Mouse (Mus musculus): Measurements from ENCODE around the gene Unc5c. TPM values are rescaled to one million over a fixed set of nuclear protein-coding genes. Genes with fewer than 3 reads are reported as not detected.

The Unc5c gene
- polyA plus RNA-seq, 1 experiment from 2014 or later: 14.2 TPM

- no peak overlapping the region for H3K4me2 ChIP-seq (replicated peaks)
- no peak overlapping the region for H3K27ac ChIP-seq
- no peak for ATAC-seq (ENCODE audit: low FRiP score, low read depth)
- no peak overlapping the region for H3K4me3 ChIP-seq
- 77% methylated on average over 3 of the region's 3 CpGs for WGBS
- H3K4me1 ChIP-seq: no peaks in the 10 kb centered on the region
- H3K36me3 ChIP-seq: no peaks in the 10 kb centered on the region
- H3K9me3 ChIP-seq: no peaks in the 10 kb centered on the region
- no peak overlapping the region for H3K9ac ChIP-seq
- no peaks in the 10 kb centered on the region for H3K27me3 ChIP-seq (replicated peaks)
Observed at GRCm38 (mm10) chr3:141809581-141809980, 344.6 kb downstream of the Unc5c start.

GRCm38 (mm10) chr3:141810944-141811343, 345.9 kb downstream of the Unc5c start:
- Histone ChIP-seq H3K27ac (no peak overlapping the region), H3K27me3 (replicated peaks) (no peaks in the 10 kb centered on the region), H3K4me3 (no peak overlapping the region), H3K4me2 (replicated peaks) (no peak overlapping the region), H3K4me1 (no peaks in the 10 kb centered on the region), H3K9me3 (no peaks in the 10 kb centered on the region), H3K9ac (no peak overlapping the region), H3K36me3 (no peaks in the 10 kb centered on the region)
- no peak for ATAC-seq (ENCODE audit: low FRiP score, low read depth)
- 40% methylated on average over 7 of the region's 7 CpGs for WGBS

- ATAC-seq (ENCODE audit: low FRiP score, low read depth): no peak
- WGBS: 13% methylated on average over 2 of the region's 2 CpGs
- H3K4me3 ChIP-seq: no peak overlapping the region
- no peak overlapping the region for H3K4me2 ChIP-seq (replicated peaks)
- H3K27ac ChIP-seq: no peak overlapping the region
- H3K27me3 ChIP-seq (replicated peaks): no peaks in the 10 kb centered on the region
- no peaks in the 10 kb centered on the region for H3K9me3 ChIP-seq
- no peak overlapping the region for H3K9ac ChIP-seq
- no peaks in the 10 kb centered on the region for H3K36me3 ChIP-seq
- no peaks in the 10 kb centered on the region for H3K4me1 ChIP-seq
Observed at GRCm38 (mm10) chr3:141811348-141811747, 346.3 kb downstream of the Unc5c start.

GRCm38 (mm10) chr3:141814776-141815175, 349.8 kb downstream of the Unc5c start:
- Histone ChIP-seq H3K27me3 (replicated peaks) (no peaks in the 10 kb centered on the region), H3K4me1 (peaks cover 14% of the 10 kb centered on the region), H3K4me2 (replicated peaks) (no peak overlapping the region), H3K4me3 (no peak overlapping the region), H3K36me3 (no peaks in the 10 kb centered on the region), H3K27ac (no peak overlapping the region), H3K9ac (no peak overlapping the region), H3K9me3 (no peaks in the 10 kb centered on the region)
- ATAC-seq (ENCODE audit: low FRiP score, low read depth): no peak
- WGBS: 88% methylated on average over 1 of the region's 1 CpGs

- Histone ChIP-seq H3K27me3 (replicated peaks) (no peaks in the 10 kb centered on the region), H3K27ac (no peak overlapping the region), H3K9ac (no peak overlapping the region), H3K4me3 (no peak overlapping the region), H3K36me3 (no peaks in the 10 kb centered on the region), H3K9me3 (no peaks in the 10 kb centered on the region), H3K4me2 (replicated peaks) (peak overlapping the region; percentile 39), H3K4me1 (peaks cover 16% of the 10 kb centered on the region)
- WGBS: 8% methylated on average over 3 of the region's 3 CpGs
- ATAC-seq (ENCODE audit: low FRiP score, low read depth): peak; percentile 77
Observed at GRCm38 (mm10) chr3:141818615-141819312, 353.7 kb downstream of the Unc5c start.

GRCm38 (mm10) chr3:141819331-141819941, 354.4 kb downstream of the Unc5c start:
- H3K4me1 ChIP-seq: peaks cover 16% of the 10 kb centered on the region
- no peak overlapping the region for H3K27ac ChIP-seq
- H3K9ac ChIP-seq: no peak overlapping the region
- H3K4me2 ChIP-seq (replicated peaks): peak overlapping the region; percentile 39
- WGBS: 7% methylated on average over 13 of the region's 13 CpGs
- H3K27me3 ChIP-seq (replicated peaks): no peaks in the 10 kb centered on the region
- ATAC-seq (ENCODE audit: low FRiP score, low read depth): peak; percentile 98
- H3K9me3 ChIP-seq: no peaks in the 10 kb centered on the region
- no peaks in the 10 kb centered on the region for H3K36me3 ChIP-seq
- H3K4me3 ChIP-seq: no peak overlapping the region

GRCm38 (mm10) chr3:141828301-141828700, 363.3 kb downstream of the Unc5c start:
- ATAC-seq (ENCODE audit: low FRiP score, low read depth): no peak
- 93% methylated on average over 5 of the region's 5 CpGs for WGBS
- no peak overlapping the region for H3K4me3 ChIP-seq
- no peak overlapping the region for H3K9ac ChIP-seq
- no peaks in the 10 kb centered on the region for H3K27me3 ChIP-seq (replicated peaks)
- H3K9me3 ChIP-seq: no peaks in the 10 kb centered on the region
- H3K36me3 ChIP-seq: no peaks in the 10 kb centered on the region
- no peak overlapping the region for H3K4me2 ChIP-seq (replicated peaks)
- H3K4me1 ChIP-seq: no peaks in the 10 kb centered on the region
- H3K27ac ChIP-seq: no peak overlapping the region

- ATAC-seq (ENCODE audit: low FRiP score, low read depth): peak; percentile 67; the same call in 1 of the 2 replicates
- Histone ChIP-seq H3K36me3 (0 out of 2 replicates have a peak, but pooled peaks cover 3% of the 10 kb centered on the region), H3K27me3 (replicated peaks) (no peaks in the 10 kb centered on the region), H3K9me3 (no peaks in the 10 kb centered on the region), H3K9ac (no peak overlapping the region), H3K4me2 (replicated peaks) (no peak overlapping the region), H3K4me1 (no peaks in the 10 kb centered on the region), H3K27ac (no peak overlapping the region), H3K4me3 (no peak overlapping the region)
- WGBS: 27% methylated on average over 3 of the region's 3 CpGs
Observed at GRCm38 (mm10) chr3:141831135-141831534, 366.1 kb downstream of the Unc5c start.

GRCm38 (mm10) chr3:141838864-141839263, 373.8 kb downstream of the Unc5c start:
- Histone ChIP-seq H3K9ac (no peak overlapping the region), H3K4me3 (no peak overlapping the region), H3K27ac (no peak overlapping the region), H3K9me3 (no peaks in the 10 kb centered on the region), H3K4me2 (replicated peaks) (no peak overlapping the region), H3K36me3 (peaks cover 5% of the 10 kb centered on the region; the same call in 1 of the 2 replicates), H3K27me3 (replicated peaks) (no peaks in the 10 kb centered on the region), H3K4me1 (no peaks in the 10 kb centered on the region)
- peak; percentile 58; the same call in 1 of the 2 replicates for ATAC-seq (ENCODE audit: low FRiP score, low read depth)
- WGBS: 45% methylated on average over 7 of the region's 7 CpGs

- H3K9me3 ChIP-seq: no peaks in the 10 kb centered on the region
- 38% methylated on average over 1 of the region's 1 CpGs for WGBS
- no peak for ATAC-seq (ENCODE audit: low FRiP score, low read depth)
- H3K27ac ChIP-seq: no peak overlapping the region
- H3K27me3 ChIP-seq (replicated peaks): no peaks in the 10 kb centered on the region
- no peak overlapping the region for H3K9ac ChIP-seq
- no peaks in the 10 kb centered on the region for H3K4me1 ChIP-seq
- H3K4me2 ChIP-seq (replicated peaks): no peak overlapping the region
- no peak overlapping the region for H3K4me3 ChIP-seq
- H3K36me3 ChIP-seq: no peaks in the 10 kb centered on the region
Observed at GRCm38 (mm10) chr3:141849206-141849605, 384.2 kb downstream of the Unc5c start.

- WGBS: 73% methylated on average over 7 of the region's 7 CpGs
- no peaks in the 10 kb centered on the region for H3K27me3 ChIP-seq (replicated peaks)
- H3K9me3 ChIP-seq: no peaks in the 10 kb centered on the region
- H3K4me3 ChIP-seq: no peak overlapping the region
- no peaks in the 10 kb centered on the region for H3K36me3 ChIP-seq
- no peaks in the 10 kb centered on the region for H3K4me1 ChIP-seq
- H3K4me2 ChIP-seq (replicated peaks): no peak overlapping the region
- no peak overlapping the region for H3K27ac ChIP-seq
- no peak overlapping the region for H3K9ac ChIP-seq
- no peak for ATAC-seq (ENCODE audit: low FRiP score, low read depth)
Observed at GRCm38 (mm10) chr3:141850141-141850540, 385.1 kb downstream of the Unc5c start.

GRCm38 (mm10) chr3:141854339-141854738, 389.3 kb downstream of the Unc5c start:
- Histone ChIP-seq H3K9ac (no peak overlapping the region), H3K27me3 (replicated peaks) (no peaks in the 10 kb centered on the region), H3K36me3 (peaks cover 7% of the 10 kb centered on the region; the same call in 1 of the 2 replicates), H3K4me3 (no peak overlapping the region), H3K27ac (no peak overlapping the region), H3K9me3 (no peaks in the 10 kb centered on the region), H3K4me1 (no peaks in the 10 kb centered on the region), H3K4me2 (replicated peaks) (no peak overlapping the region)
- ATAC-seq (ENCODE audit: low FRiP score, low read depth): no peak
- WGBS: 78% methylated on average over 4 of the region's 4 CpGs

GRCm38 (mm10) chr3:141857123-141857522, 392.1 kb downstream of the Unc5c start:
- Histone ChIP-seq H3K36me3 (peaks cover 7% of the 10 kb centered on the region; the same call in 1 of the 2 replicates), H3K27ac (no peak overlapping the region), H3K4me1 (no peaks in the 10 kb centered on the region), H3K9ac (no peak overlapping the region), H3K4me2 (replicated peaks) (no peak overlapping the region), H3K4me3 (no peak overlapping the region), H3K9me3 (no peaks in the 10 kb centered on the region), H3K27me3 (replicated peaks) (no peaks in the 10 kb centered on the region)
- WGBS: 90% methylated on average over 8 of the region's 8 CpGs
- ATAC-seq (ENCODE audit: low FRiP score, low read depth): no peak

Data from neural tube, embryonic 12.5 days (tissue).